Mouse (Mus musculus) lung, adult 10 weeks (tissue): ENCODE results near the gene Grsf1. TPM values are rescaled to one million over a fixed set of nuclear protein-coding genes. Genes with fewer than 3 reads are reported as not detected.

Source experiments
- polyA plus RNA-seq: library from polyadenylated mRNA; stranded (reverse); fragments of 350-450 nt; fragmentation: Illumina TruSeq; extraction: RNeasy Lipid Tissue Mini Kit (QIAGEN cat#74804); gene quantifications from one replicate; pipeline ENCODE4 v1.2.3, GENCODE M21; 2014; ENCODE audit warnings: low read depth, low replicate concordance; ENCODE audit not compliant: insufficient read depth

Gene Grsf1
- polyA plus RNA-seq: 34.9 TPM

GRCm38 (mm10) chr5:88675443-88676387 lies at the start of gene Grsf1:
Gene Grsf1 (minus strand): TSS chr5:88676171.

GRCm38 (mm10) chr5:88720116-88721002 lies 44.4 kb upstream of the Grsf1 start, which contains the start of gene Mob1b:
Gene Mob1b (plus strand): TSS chr5:88720855.

Other genes starting within 250 kb of the Grsf1 start
- not detected for gene Ambn, start 220.2 kb downstream of the Grsf1 start, polyA plus RNA-seq
- not detected for gene Enam, start 188.2 kb downstream of the Grsf1 start, polyA plus RNA-seq
- 111 TPM for gene Jchain, start 148.3 kb downstream of the Grsf1 start, polyA plus RNA-seq
- gene Utp3, start 121.7 kb downstream of the Grsf1 start, polyA plus RNA-seq: 28.3 TPM
- gene Rufy3, start 111.1 kb downstream of the Grsf1 start, polyA plus RNA-seq: 5.7 TPM
- gene Mob1b, start 44.7 kb upstream of the Grsf1 start, polyA plus RNA-seq: 10.6 TPM
- gene Dck, start 88.8 kb upstream of the Grsf1 start, polyA plus RNA-seq: 4.6 TPM
- 2.3 TPM for gene Slc4a4, start 210.6 kb upstream of the Grsf1 start, polyA plus RNA-seq